Comparison of ENCODE assay signal across 19 mouse cellular contexts in the genomic region with DNA sequence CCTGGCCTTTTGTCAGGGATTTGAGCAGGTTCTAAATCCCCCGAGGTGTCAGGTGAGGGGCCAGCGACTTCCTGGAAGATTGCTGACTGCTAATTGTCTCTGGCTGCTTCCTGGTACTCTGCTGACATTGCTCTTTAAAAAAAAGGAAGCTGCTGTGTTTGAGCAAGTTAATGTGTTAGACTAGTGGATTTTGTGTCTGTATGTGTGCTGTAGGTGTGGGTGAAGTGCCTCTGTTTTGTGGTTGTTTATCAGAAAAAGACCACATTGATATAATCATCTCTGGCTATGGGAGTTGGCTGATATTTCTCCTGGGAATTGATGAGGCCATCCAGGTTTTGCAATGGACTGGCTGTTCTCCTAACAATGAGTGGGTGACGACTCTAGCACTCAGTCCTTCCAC. TPM values are rescaled to one million over a fixed set of nuclear protein-coding genes. Genes with fewer than 3 reads are reported as not detected.
DNase-seq lines count a peak whose midpoint lies in the region; ATAC-seq lines count a peak whose summit lies in the region.
"Had no signal": no experiment of that assay in that cellular context is flagged by ENCODE, and none has a peak within 500 bp of the region (broad histone marks: within the 10 kb centered on the region; RNA-seq: fewer than 3 reads in every experiment).

No protein-coding gene starts in this region.

- H3K4me2 ChIP-seq in heart, embryonic 12.5 days: no peak overlapping the region
- H3K4me2 ChIP-seq in liver, embryonic 15.5 days: no peak overlapping the region
- no peak overlapping the region for H3K4me2 ChIP-seq in liver, embryonic 12.5 days
- H3K4me2 ChIP-seq: lung, embryonic 15.5 days had no signal

- no peaks in the 10 kb centered on the region for H3K9me3 ChIP-seq in heart, embryonic 12.5 days (replicated peaks)
- no peaks in the 10 kb centered on the region for H3K9me3 ChIP-seq in liver, embryonic 15.5 days (replicated peaks)
- H3K9me3 ChIP-seq in liver, embryonic 12.5 days (replicated peaks): no peaks in the 10 kb centered on the region
- H3K9me3 ChIP-seq: lung, embryonic 15.5 days had no signal

- WGBS in heart, embryonic 12.5 days: 31% methylated on average over 3 of the region's 3 CpGs
- WGBS in liver, embryonic 15.5 days (ENCODE audit: insufficient replicate concordance): 14% methylated on average over 3 of the region's 3 CpGs
- WGBS in liver, embryonic 12.5 days (ENCODE audit: insufficient replicate concordance): 19% methylated on average over 3 of the region's 3 CpGs

- H3K36me3 ChIP-seq in heart, embryonic 12.5 days: no peaks in the 10 kb centered on the region
- H3K36me3 ChIP-seq in liver, embryonic 15.5 days (replicated peaks): no peaks in the 10 kb centered on the region
- H3K36me3 ChIP-seq in liver, embryonic 12.5 days: no peaks in the 10 kb centered on the region
- H3K36me3 ChIP-seq: lung, embryonic 15.5 days had no signal

- peak; percentile 61 to 69 for DNase-seq in heart, adult 18-20 months
- peak; percentile 44 to 56 for DNase-seq in B cell, adult 2 months
- DNase-seq in heart, postnatal 10 days: peak; percentile 18 to 20
- no peak for DNase-seq in MN1 (ENCODE audit: low spot score)
- no peak for DNase-seq in testis, postnatal 10 days (ENCODE audit: low spot score)
- DNase-seq: cerebellum, postnatal 36 days; kidney, adult 11 months; right cerebral cortex, postnatal 25 days had no signal

- H3K27me3 ChIP-seq in heart, embryonic 12.5 days (replicated peaks): no peaks in the 10 kb centered on the region
- H3K27me3 ChIP-seq in liver, embryonic 15.5 days: peaks cover 4% of the 10 kb centered on the region; the same call in 1 of the 2 replicates
- no peaks in the 10 kb centered on the region for H3K27me3 ChIP-seq in liver, embryonic 12.5 days (replicated peaks)
- H3K27me3 ChIP-seq: lung, embryonic 15.5 days had no signal

- intact Hi-C loops in heart, postnatal 10 days (cut with DNase I): no loop called here

- no peak for ATAC-seq in heart, embryonic 12.5 days (ENCODE audit: insufficient number of reproducible peaks, low FRiP score)
- ATAC-seq in liver, embryonic 15.5 days (ENCODE audit: insufficient read depth): no peak
- ATAC-seq in liver, embryonic 12.5 days: no peak
- ATAC-seq: activated CD4-positive, CD25-positive, alpha-beta regulatory T cell, adult 4 months had no signal

- H3K27ac ChIP-seq in heart, embryonic 12.5 days (ENCODE audit: poor library complexity, severe bottlenecking): no peak overlapping the region
- 0 out of 2 replicates have a peak overlapping the region, but pooled peaks have one; percentile 5 for H3K27ac ChIP-seq in liver, embryonic 15.5 days (replicated peaks)
- H3K27ac ChIP-seq in liver, embryonic 12.5 days: no peak overlapping the region
- H3K27ac ChIP-seq: lung, embryonic 15.5 days had no signal

- peaks cover 4% of the 10 kb centered on the region; the same call in 1 of the 2 replicates for H3K4me1 ChIP-seq in heart, embryonic 12.5 days (replicated peaks)
- H3K4me1 ChIP-seq in liver, embryonic 15.5 days (replicated peaks): peaks cover 64% of the 10 kb centered on the region
- peaks cover 32% of the 10 kb centered on the region for H3K4me1 ChIP-seq in liver, embryonic 12.5 days

- H3K9ac ChIP-seq in heart, embryonic 12.5 days: no peak overlapping the region
- H3K9ac ChIP-seq in liver, embryonic 15.5 days: no peak overlapping the region
- H3K9ac ChIP-seq in liver, embryonic 12.5 days: no peak overlapping the region
- H3K9ac ChIP-seq: lung, embryonic 15.5 days had no signal

- H3K4me3 ChIP-seq in heart, embryonic 12.5 days: no peak overlapping the region
- no peak overlapping the region for H3K4me3 ChIP-seq in liver, embryonic 15.5 days (replicated peaks)
- H3K4me3 ChIP-seq in liver, embryonic 12.5 days: no peak overlapping the region
- H3K4me3 ChIP-seq: lung, embryonic 15.5 days had no signal

RNA-seq across cellular contexts. Expression of a gene that starts 2.5 kb away (rescaled TPM):
- total RNA-seq in heart, adult 18-20 months (2021): 1 to 10 TPM; 6.1 to 6.9 TPM
- polyA plus RNA-seq in heart, embryonic 12.5 days (2016; fragmentation: Nextera tagmentation; extraction: Ambion mirVana): 2.0 and 3.2 TPM in 2 replicates
- 6.8 and 7.4 TPM in 2 replicates for polyA plus RNA-seq in liver, embryonic 15.5 days (2015; fragmentation: Nextera tagmentation; extraction: Ambion mirVana)
- 2.6 and 3.5 TPM in 2 replicates for polyA plus RNA-seq in liver, embryonic 12.5 days (2016; fragmentation: Nextera tagmentation; extraction: Ambion mirVana)
- 1 to 10 TPM; 3.2 to 4.0 TPM for total RNA-seq in heart, postnatal 10 days (2021)

RNA-seq across cellular contexts. Expression of a gene that starts 2.6 kb away (rescaled TPM):
- total RNA-seq in heart, adult 18-20 months (2021): 10 to 100 TPM; 43.0 to 46.9 TPM
- 13.7 and 15.0 TPM in 2 replicates for polyA plus RNA-seq in heart, embryonic 12.5 days (2016; fragmentation: Nextera tagmentation; extraction: Ambion mirVana)
- 23.0 and 23.7 TPM in 2 replicates for polyA plus RNA-seq in liver, embryonic 15.5 days (2015; fragmentation: Nextera tagmentation; extraction: Ambion mirVana)
- 10.0 and 10.4 TPM in 2 replicates for polyA plus RNA-seq in liver, embryonic 12.5 days (2016; fragmentation: Nextera tagmentation; extraction: Ambion mirVana)
- 10 to 100 TPM; 45.4 to 46.9 TPM for total RNA-seq in heart, postnatal 10 days (2021)

RNA-seq across cellular contexts. Expression of a gene that starts 19.3 kb away (rescaled TPM):
- not detected for total RNA-seq in heart, adult 18-20 months (2021)
- polyA plus RNA-seq in heart, embryonic 12.5 days (2016; fragmentation: Nextera tagmentation; extraction: Ambion mirVana): not detected in 2 replicates
- polyA plus RNA-seq in liver, embryonic 15.5 days (2015; fragmentation: Nextera tagmentation; extraction: Ambion mirVana): not detected in 2 replicates
- polyA plus RNA-seq in liver, embryonic 12.5 days (2016; fragmentation: Nextera tagmentation; extraction: Ambion mirVana): not detected in 2 replicates
- not detected for total RNA-seq in heart, postnatal 10 days (2021)
- total RNA-seq: ES-E14; left cerebral cortex, postnatal 25 days had no signal
- polyA plus RNA-seq: activated CD4-positive, CD25-positive, alpha-beta regulatory T cell, adult 4 months; brain, embryonic 14.5 days; heart, postnatal 0 days; large intestine, adult 2 months; lung, embryonic 15.5 days had no signal

RNA-seq across cellular contexts. Expression of a gene that starts 20.7 kb away (rescaled TPM):
- not detected for total RNA-seq in heart, adult 18-20 months (2021)
- polyA plus RNA-seq in heart, embryonic 12.5 days (2016; fragmentation: Nextera tagmentation; extraction: Ambion mirVana): not detected in 2 replicates
- polyA plus RNA-seq in liver, embryonic 15.5 days (2015; fragmentation: Nextera tagmentation; extraction: Ambion mirVana): not detected in 2 replicates
- polyA plus RNA-seq in liver, embryonic 12.5 days (2016; fragmentation: Nextera tagmentation; extraction: Ambion mirVana): not detected in 2 replicates
- not detected for total RNA-seq in heart, postnatal 10 days (2021)
- total RNA-seq: ES-E14; left cerebral cortex, postnatal 25 days had no signal
- polyA plus RNA-seq: activated CD4-positive, CD25-positive, alpha-beta regulatory T cell, adult 4 months; brain, embryonic 14.5 days; heart, postnatal 0 days; large intestine, adult 2 months; lung, embryonic 15.5 days; testis, adult 2 months had no signal

RNA-seq across cellular contexts. Expression of a gene that starts 30.2 kb away (rescaled TPM):
- total RNA-seq in heart, adult 18-20 months (2021): 1 to 10 TPM in 1 of 2 experiments, under 1 TPM in 1; 0.65 to 1.2 TPM
- 0.29 TPM in 1 of 2 replicates, not detected in the other for polyA plus RNA-seq in heart, embryonic 12.5 days (2016; fragmentation: Nextera tagmentation; extraction: Ambion mirVana)
- 3.3 and 5.1 TPM in 2 replicates for polyA plus RNA-seq in liver, embryonic 15.5 days (2015; fragmentation: Nextera tagmentation; extraction: Ambion mirVana)
- polyA plus RNA-seq in liver, embryonic 12.5 days (2016; fragmentation: Nextera tagmentation; extraction: Ambion mirVana): 2.3 and 4.0 TPM in 2 replicates
- total RNA-seq in heart, postnatal 10 days (2021): under 1 TPM; 0.31 to 0.69 TPM
- total RNA-seq: ES-E14 had no signal

Comparison
In these comparisons a context has a peak if more than half of its experiments do, and no peak if none do; other contexts are left out.
1. DNase-seq: peak in heart, adult 18-20 months (2 of 2), B cell, adult 2 months (2 of 2) and heart, postnatal 10 days (2 of 2); none in MN1 (single experiment) and testis, postnatal 10 days (single experiment).